Mouse (Mus musculus): ENCODE results near the gene Olfr1434. TPM values are rescaled to one million over a fixed set of nuclear protein-coding genes. Genes with fewer than 3 reads are reported as not detected.
"Not testable (repeated sequence)": the region's sequence is repeated elsewhere in the genome, so short reads cannot be mapped to it uniquely, and the experiment has no call there.

The Olfr1434 gene
- polyA plus RNA-seq (2012; rRNA removed), result not detected in 2 replicates

- DNase-seq (ENCODE audit: extremely low spot score in 1 of 2, low spot score in 1 of 2), result no peak
Observed at GRCm38 (mm10) chr19:12279554-12279953, at the start of gene Olfr1434. Olfr1434 (plus strand) TSS chr19:12279854.

GRCm38 (mm10) chr19:12232496-12232895, 47.2 kb upstream of the Olfr1434 start, which contains the start of gene Olfr1432:
Olfr1432 (minus strand) TSS chr19:12232596.
- not testable (repeated sequence) for DNase-seq (ENCODE audit: extremely low spot score in 1 of 2, low spot score in 1 of 2)

DNA sequence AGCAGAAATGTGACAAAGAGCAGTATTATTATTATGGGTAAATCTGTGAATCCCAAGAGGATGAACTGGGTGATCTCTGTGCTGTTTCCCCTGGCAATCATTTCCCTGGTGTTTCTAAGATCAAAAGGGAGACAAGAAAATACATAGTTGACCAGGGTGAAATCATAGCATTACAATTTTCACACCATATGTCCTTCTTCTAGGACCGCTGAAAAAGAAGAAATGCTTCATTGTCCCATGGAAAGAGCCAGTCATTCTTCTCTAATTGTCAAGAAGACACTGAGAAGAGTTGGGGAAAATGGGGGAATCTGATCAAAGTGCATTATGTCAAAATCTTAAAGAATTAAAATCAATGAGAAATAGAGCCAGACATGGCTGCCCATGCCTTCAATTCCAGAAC, 38.1 kb upstream of the Olfr1434 start, which contains the start of gene Olfr262:
TSS of gene Olfr262 (minus strand) at position 101 of the 400 bp plus-strand sequence.
- DNase-seq (ENCODE audit: extremely low spot score in 1 of 2, low spot score in 1 of 2), result no peak

DNA sequence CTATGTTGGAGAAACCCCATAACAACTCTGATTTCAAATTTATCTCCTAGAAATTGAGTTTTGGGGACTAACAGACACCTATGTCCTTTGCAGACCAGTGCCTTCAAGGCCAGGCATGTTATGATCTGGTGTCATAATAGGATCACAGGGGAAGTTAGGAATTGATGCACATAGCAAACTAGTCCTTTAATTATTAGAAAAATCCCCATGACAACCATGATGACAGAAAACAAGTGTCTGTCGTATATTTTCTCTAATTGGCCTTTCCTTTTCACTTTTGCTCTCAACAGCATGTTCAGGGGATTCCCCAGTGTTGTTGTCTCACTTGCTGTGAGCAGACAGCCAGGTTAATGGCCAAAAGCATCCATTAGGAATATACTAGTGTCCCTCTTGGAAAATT, 18.9 kb upstream of the Olfr1434 start, which contains the start of gene Olfr235:
TSS of gene Olfr235 (plus strand) at position 301 of the 400 bp plus-strand sequence.
- DNase-seq (ENCODE audit: extremely low spot score in 1 of 2, low spot score in 1 of 2), result no peak

DNA sequence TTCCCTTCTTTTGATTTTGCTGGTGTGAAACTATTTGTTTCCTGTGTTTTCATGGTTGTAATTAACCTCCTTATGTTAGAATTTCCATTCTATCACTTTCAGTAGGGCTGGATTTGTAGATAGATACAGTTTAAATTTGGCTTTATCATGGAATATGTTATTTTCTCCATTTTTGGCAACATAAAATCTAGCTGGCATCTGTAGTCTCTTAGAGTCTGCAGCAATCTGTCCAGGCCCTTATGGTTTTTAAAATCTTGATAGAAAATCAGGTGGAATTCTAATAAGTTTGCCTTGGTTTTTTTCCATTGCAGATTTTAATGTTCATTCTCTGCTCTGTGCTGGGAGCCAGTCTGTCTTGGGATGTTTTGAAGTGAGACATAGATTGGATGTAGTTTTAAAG, 13.3 kb downstream of the Olfr1434 start:
- peak; percentile 1 to 25 for DNase-seq (ENCODE audit: extremely low spot score in 1 of 2, low spot score in 1 of 2)

- DNase-seq (ENCODE audit: extremely low spot score in 1 of 2, low spot score in 1 of 2), result not testable (repeated sequence)
Observed at GRCm38 (mm10) chr19:12299030-12299429, 19.4 kb downstream of the Olfr1434 start, which contains the start of gene Olfr1436. Olfr1436 (minus strand) TSS chr19:12299130.

- no peak for DNase-seq (ENCODE audit: extremely low spot score in 1 of 2, low spot score in 1 of 2)
Observed at GRCm38 (mm10) chr19:12325001-12325400, 45.3 kb downstream of the Olfr1434 start, which contains the start of gene Olfr1437. Olfr1437 (minus strand) TSS chr19:12325101.

Other genes with a start within 250 kb of the Olfr1434 start
- gene Olfr1423, start 238.5 kb upstream of the Olfr1434 start, polyA plus RNA-seq (2012; rRNA removed), result not detected in 2 replicates
- not detected in 2 replicates for gene Olfr1424, start 217.2 kb upstream of the Olfr1434 start, polyA plus RNA-seq (2012; rRNA removed)
- gene Olfr1425, start 202.1 kb upstream of the Olfr1434 start, polyA plus RNA-seq (2012; rRNA removed), result not detected in 2 replicates
- 0.06 TPM in 1 of 2 replicates, not detected in the other for gene Olfr1426, start 187.8 kb upstream of the Olfr1434 start, polyA plus RNA-seq (2012; rRNA removed)
- gene Olfr1427, start 176.5 kb upstream of the Olfr1434 start, polyA plus RNA-seq (2012; rRNA removed), result 0.13 TPM in 1 of 2 replicates, not detected in the other
- 0.38 TPM in 1 of 2 replicates, not detected in the other for gene Olfr1428, start 164.0 kb upstream of the Olfr1434 start, polyA plus RNA-seq (2012; rRNA removed)
- 0.06 TPM in 1 of 2 replicates, not detected in the other for gene Olfr76, start 156.7 kb upstream of the Olfr1434 start, polyA plus RNA-seq (2012; rRNA removed)
- gene Olfr1555-ps1, start 109.7 kb upstream of the Olfr1434 start, polyA plus RNA-seq (2012; rRNA removed), result 0.06 TPM in 1 of 2 replicates, not detected in the other
- not detected in 2 replicates for gene Olfr1431, start 79.2 kb upstream of the Olfr1434 start, polyA plus RNA-seq (2012; rRNA removed)
- not detected in 2 replicates for gene Olfr1432, start 47.3 kb upstream of the Olfr1434 start, polyA plus RNA-seq (2012; rRNA removed)
- gene Olfr262, start 38.2 kb upstream of the Olfr1434 start, polyA plus RNA-seq (2012; rRNA removed), result not detected in 2 replicates
- not detected in 2 replicates for gene Olfr235, start 18.8 kb upstream of the Olfr1434 start, polyA plus RNA-seq (2012; rRNA removed)
- gene Olfr1436, start 19.3 kb downstream of the Olfr1434 start, polyA plus RNA-seq (2012; rRNA removed), result not detected in 2 replicates
- not detected in 2 replicates for gene Olfr1437, start 45.2 kb downstream of the Olfr1434 start, polyA plus RNA-seq (2012; rRNA removed)
- gene Olfr1438-ps1, start 56.1 kb downstream of the Olfr1434 start, polyA plus RNA-seq (2012; rRNA removed), result not detected in 2 replicates
- not detected in 2 replicates for gene Olfr1440, start 107.4 kb downstream of the Olfr1434 start, polyA plus RNA-seq (2012; rRNA removed)
- gene Olfr1441, start 137.6 kb downstream of the Olfr1434 start, polyA plus RNA-seq (2012; rRNA removed), result not detected in 2 replicates
- gene Pfpl, start 148.1 kb downstream of the Olfr1434 start, polyA plus RNA-seq (2012; rRNA removed), result not detected in 2 replicates
- 8.7 and 12.4 TPM in 2 replicates for gene Mpeg1, start 180.9 kb downstream of the Olfr1434 start, polyA plus RNA-seq (2012; rRNA removed)
- 19.2 and 21.1 TPM in 2 replicates for gene Dtx4, start 221.6 kb downstream of the Olfr1434 start, polyA plus RNA-seq (2012; rRNA removed)

Measured in frontal cortex, adult 2 months (tissue).